Mouse (Mus musculus): Measurements from ENCODE around the gene Hmox2.

DNA sequence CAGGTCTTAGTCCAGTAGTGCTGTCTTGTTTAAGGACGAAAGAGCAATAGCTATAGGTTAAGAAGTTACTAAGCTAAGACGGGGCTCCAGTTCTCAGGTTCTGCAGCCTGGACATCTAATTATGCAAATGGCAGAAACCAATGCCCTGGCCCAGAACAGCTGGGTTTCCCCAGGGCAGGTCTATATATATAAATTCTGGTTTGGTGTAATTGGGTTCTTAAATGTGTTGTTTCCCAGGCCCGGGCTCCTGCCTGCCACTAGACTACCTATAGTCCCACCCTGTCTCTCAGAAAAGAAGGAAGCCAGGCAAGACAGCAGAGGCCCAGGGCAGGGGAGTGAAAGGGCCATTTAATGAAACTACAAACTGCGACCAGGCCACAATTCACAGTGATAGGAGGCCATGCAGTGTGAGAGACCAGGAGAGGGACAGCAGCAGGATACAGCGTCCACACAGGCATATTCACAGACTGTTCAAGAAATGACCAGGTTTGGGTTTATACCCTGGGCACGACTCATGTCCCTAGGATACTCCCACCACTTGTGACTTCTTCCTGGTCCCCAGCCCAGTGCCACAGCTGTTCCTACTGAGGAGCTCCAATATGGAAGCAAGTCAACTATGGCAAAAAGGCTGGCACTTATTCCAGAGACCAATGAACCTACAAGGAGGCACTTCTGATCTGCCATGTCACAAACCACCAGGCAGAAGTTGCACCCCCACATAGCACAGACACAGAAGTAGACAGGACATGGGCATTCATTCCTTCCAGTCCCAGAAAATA is 41.0 kb downstream of the Hmox2 start:
- no peak for TF ChIP-seq CTCF (conservative IDR thresholded peaks at IDR 0.05; ENCODE audit: low read length)
- TF ChIP-seq NANOG (IDR thresholded peaks at IDR 0.05; ENCODE audit: borderline replicate concordance, low read length), result no peak
- no peak for TF ChIP-seq POU5F1 (IDR thresholded peaks at IDR 0.05; ENCODE audit: borderline replicate concordance, low read length)
